Mouse (Mus musculus) liver, adult (tissue): ENCODE results near the gene 4931440F15Rik.

Experiments used
- GATA4 ChIP-seq: IDR thresholded peaks from 2 replicates; pipeline ENCODE4 v1.6.1; 2014; ENCODE audit warnings: mild to moderate bottlenecking, low read length; ENCODE audit not compliant: insufficient replicate concordance

The 4931440F15Rik gene

GRCm38 (mm10) chr11:29774760-29775159 lies 50.7 kb downstream of the 4931440F15Rik start:
- TF ChIP-seq GATA4, result no peak

- no peak for TF ChIP-seq GATA4
These were observed 51.2 kb downstream of the 4931440F15Rik start for GRCm38 (mm10) chr11:29774296-29774695.
